Mouse (Mus musculus): Measurements from ENCODE around the gene Gpr107. TPM values are rescaled to one million over a fixed set of nuclear protein-coding genes. Genes with fewer than 3 reads are reported as not detected.
"Not testable (repeated sequence)": the region's sequence is repeated elsewhere in the genome, so short reads cannot be mapped to it uniquely, and the experiment has no call there.

Gene Gpr107
- polyA plus RNA-seq, 1 experiment from 2014 or later: 17.3 TPM

DNA sequence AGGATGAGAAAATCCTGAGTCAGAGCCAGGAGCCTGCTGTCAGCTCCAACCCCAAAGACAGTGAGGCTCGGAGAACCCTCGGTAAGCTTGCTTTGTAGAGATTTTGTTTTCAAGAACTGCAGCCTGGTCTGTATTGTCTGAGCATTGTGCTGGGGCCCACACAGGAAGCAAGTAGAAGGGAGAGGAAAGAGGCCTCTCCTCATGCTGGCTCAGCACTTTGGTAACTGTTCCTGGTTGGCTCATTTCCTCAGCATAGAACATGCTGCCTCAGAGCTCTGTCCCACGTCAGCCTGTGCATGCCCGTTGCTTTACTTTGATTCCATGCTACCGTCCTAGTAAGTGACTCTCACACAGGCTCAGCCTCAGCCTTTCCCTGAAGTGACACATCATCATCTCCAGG lies 19.9 kb downstream of the Gpr107 start:
- DNase-seq (ENCODE audit: low spot score) (no peak), ATAC-seq (replicated peaks; ENCODE audit: low FRiP score) (no peak)
- H3K9ac ChIP-seq (ENCODE audit: low read depth, low read length): no peak overlapping the region
- WGBS: 45% methylated on average over 5 of the region's 5 CpGs
- no peak overlapping the region for H3K4me2 ChIP-seq
- H3K27me3 ChIP-seq (replicated peaks; ENCODE audit: control insufficient read depth, insufficient read depth, low read length): no peaks in the 10 kb centered on the region
- H3K4me1 ChIP-seq (replicated peaks; ENCODE audit: control insufficient read depth, insufficient read depth, low read length): 0 out of 2 replicates have a peak, but pooled peaks cover 2% of the 10 kb centered on the region
- no peaks in the 10 kb centered on the region for H3K9me3 ChIP-seq (ENCODE audit: control insufficient read depth, low read length)
- peak overlapping the region; percentile 50; the same call in 1 of the 2 replicates for H3K27ac ChIP-seq (ENCODE audit: low read depth, low read length)
- no peak overlapping the region for H3K4me3 ChIP-seq (ENCODE audit: low read depth, low read length)
- peaks cover 27% of the 10 kb centered on the region for H3K36me3 ChIP-seq (ENCODE audit: control insufficient read depth, insufficient read depth, low read length)

DNA sequence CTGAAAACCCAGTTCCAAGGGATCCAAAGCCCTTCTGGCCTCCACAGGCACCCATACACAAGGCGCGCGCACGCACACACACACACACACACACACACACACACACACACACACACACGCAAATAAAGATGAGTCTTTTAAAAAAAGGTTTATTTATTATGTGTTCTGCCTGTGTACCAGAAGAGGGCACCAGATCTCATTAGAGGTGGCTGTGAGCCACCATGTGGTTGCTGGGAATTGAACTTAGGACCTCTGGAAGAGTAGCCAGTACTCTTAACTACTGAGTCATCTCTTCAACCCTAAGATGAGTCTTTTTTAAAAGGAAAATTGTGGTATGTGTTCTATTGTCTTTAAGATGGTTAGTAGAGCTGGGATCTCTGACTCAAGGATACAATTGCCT lies 20.4 kb downstream of the Gpr107 start:
- H3K36me3 ChIP-seq (ENCODE audit: control insufficient read depth, insufficient read depth, low read length): peaks cover 31% of the 10 kb centered on the region
- 0 out of 2 replicates have a peak, but pooled peaks cover 2% of the 10 kb centered on the region for H3K4me1 ChIP-seq (replicated peaks; ENCODE audit: control insufficient read depth, insufficient read depth, low read length)
- 90% methylated on average over 5 of the region's 5 CpGs for WGBS
- no peak overlapping the region for H3K4me2 ChIP-seq
- ATAC-seq (replicated peaks; ENCODE audit: low FRiP score) (no peak), DNase-seq (ENCODE audit: low spot score) (no peak)
- H3K4me3 ChIP-seq (ENCODE audit: low read depth, low read length): no peak overlapping the region
- H3K27me3 ChIP-seq (replicated peaks; ENCODE audit: control insufficient read depth, insufficient read depth, low read length): no peaks in the 10 kb centered on the region
- no peak overlapping the region for H3K27ac ChIP-seq (ENCODE audit: low read depth, low read length)
- H3K9me3 ChIP-seq (ENCODE audit: control insufficient read depth, low read length): no peaks in the 10 kb centered on the region
- no peak overlapping the region for H3K9ac ChIP-seq (ENCODE audit: low read depth, low read length)

DNA sequence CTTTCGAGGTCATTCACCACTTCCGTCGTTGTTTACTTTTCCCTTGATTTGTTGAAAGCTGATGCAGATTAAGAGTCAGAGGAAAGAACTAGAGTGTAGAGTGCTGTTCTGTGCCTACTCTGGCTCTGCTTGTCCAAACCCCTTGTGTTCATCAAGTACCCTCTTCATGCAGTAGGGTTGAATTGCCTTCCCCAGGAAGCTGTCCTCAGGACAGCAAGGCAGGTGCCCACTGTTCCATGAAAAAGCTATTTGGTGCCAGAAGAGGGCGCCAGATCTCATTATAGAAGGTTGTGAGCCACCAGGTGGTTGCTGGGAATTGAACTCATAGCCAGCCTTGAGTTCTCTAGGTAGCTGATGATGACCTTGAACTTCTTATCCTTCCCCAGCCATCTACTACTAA lies 21.2 kb downstream of the Gpr107 start:
- Histone ChIP-seq H3K4me1 (replicated peaks; ENCODE audit: control insufficient read depth, insufficient read depth, low read length) (0 out of 2 replicates have a peak, but pooled peaks cover 2% of the 10 kb centered on the region), H3K9ac (ENCODE audit: low read depth, low read length) (no peak overlapping the region), H3K4me2 (no peak overlapping the region), H3K9me3 (ENCODE audit: control insufficient read depth, low read length) (no peaks in the 10 kb centered on the region), H3K27me3 (replicated peaks; ENCODE audit: control insufficient read depth, insufficient read depth, low read length) (no peaks in the 10 kb centered on the region), H3K4me3 (ENCODE audit: low read depth, low read length) (no peak overlapping the region), H3K27ac (ENCODE audit: low read depth, low read length) (no peak overlapping the region), H3K36me3 (ENCODE audit: control insufficient read depth, insufficient read depth, low read length) (peaks cover 37% of the 10 kb centered on the region)
- WGBS: 71% methylated on average over 4 of the region's 4 CpGs
- DNase-seq (ENCODE audit: low spot score) (no peak), ATAC-seq (replicated peaks; ENCODE audit: low FRiP score) (no peak)

DNA sequence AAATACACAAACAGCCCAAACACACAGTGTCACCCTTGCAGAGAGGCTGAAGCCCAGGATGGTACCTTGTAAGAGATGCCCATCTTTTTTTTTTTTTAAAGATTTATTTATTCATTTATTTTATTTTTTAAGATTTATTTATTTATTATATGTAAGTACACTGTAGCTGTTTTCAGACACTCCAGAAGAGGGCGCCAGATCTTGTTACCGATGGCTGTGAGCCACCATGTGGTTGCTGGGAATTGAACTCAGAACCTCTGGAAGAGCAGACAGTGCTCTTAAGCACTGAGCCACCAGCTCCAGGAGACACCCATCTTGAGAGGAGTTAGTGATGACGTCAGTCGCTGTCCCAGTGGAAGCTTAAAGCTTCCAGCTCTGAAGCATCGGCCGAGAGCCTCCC lies 26.5 kb downstream of the Gpr107 start:
- WGBS: 82% methylated on average over 6 of the region's 6 CpGs
- H3K4me3 ChIP-seq (ENCODE audit: low read depth, low read length); H3K9me3 ChIP-seq (ENCODE audit: control insufficient read depth, low read length); H3K27me3 ChIP-seq (replicated peaks; ENCODE audit: control insufficient read depth, insufficient read depth, low read length); ATAC-seq (replicated peaks; ENCODE audit: low FRiP score); H3K4me1 ChIP-seq (replicated peaks; ENCODE audit: control insufficient read depth, insufficient read depth, low read length); DNase-seq (ENCODE audit: low spot score); H3K4me2 ChIP-seq; H3K27ac ChIP-seq (ENCODE audit: low read depth, low read length); H3K9ac ChIP-seq (ENCODE audit: low read depth, low read length): not testable (repeated sequence)
- peaks cover 29% of the 10 kb centered on the region for H3K36me3 ChIP-seq (ENCODE audit: control insufficient read depth, insufficient read depth, low read length)

DNA sequence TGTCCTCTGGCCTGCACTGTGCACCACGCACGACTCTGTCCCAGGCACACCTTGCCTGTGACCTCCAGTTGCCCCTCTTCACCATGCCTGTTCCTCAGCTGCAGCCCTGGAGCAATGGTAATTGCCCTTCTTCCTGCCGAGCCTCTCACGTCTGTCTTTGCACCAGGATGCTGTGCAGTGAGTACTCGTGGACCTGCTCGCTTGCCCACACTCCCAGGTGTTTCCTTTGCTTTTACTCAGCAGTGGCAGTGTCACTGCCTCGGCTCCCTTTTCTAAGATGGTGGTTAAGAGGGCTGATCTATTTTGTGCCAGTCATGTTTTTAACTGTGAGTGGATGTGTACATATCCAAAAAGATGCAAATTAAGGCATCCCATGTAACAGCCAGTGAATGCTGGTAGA lies 27.4 kb downstream of the Gpr107 start:
- no peak for ATAC-seq (replicated peaks; ENCODE audit: low FRiP score)
- Histone ChIP-seq H3K9ac (ENCODE audit: low read depth, low read length) (no peak overlapping the region), H3K4me3 (ENCODE audit: low read depth, low read length) (no peak overlapping the region), H3K36me3 (ENCODE audit: control insufficient read depth, insufficient read depth, low read length) (peaks cover 31% of the 10 kb centered on the region), H3K27ac (ENCODE audit: low read depth, low read length) (no peak overlapping the region), H3K4me1 (replicated peaks; ENCODE audit: control insufficient read depth, insufficient read depth, low read length) (0 out of 2 replicates have a peak, but pooled peaks cover 3% of the 10 kb centered on the region), H3K27me3 (replicated peaks; ENCODE audit: control insufficient read depth, insufficient read depth, low read length) (no peaks in the 10 kb centered on the region), H3K9me3 (ENCODE audit: control insufficient read depth, low read length) (no peaks in the 10 kb centered on the region), H3K4me2 (no peak overlapping the region)
- 83% methylated on average over 7 of the region's 7 CpGs for WGBS
- no peak for DNase-seq (ENCODE audit: low spot score)

DNA sequence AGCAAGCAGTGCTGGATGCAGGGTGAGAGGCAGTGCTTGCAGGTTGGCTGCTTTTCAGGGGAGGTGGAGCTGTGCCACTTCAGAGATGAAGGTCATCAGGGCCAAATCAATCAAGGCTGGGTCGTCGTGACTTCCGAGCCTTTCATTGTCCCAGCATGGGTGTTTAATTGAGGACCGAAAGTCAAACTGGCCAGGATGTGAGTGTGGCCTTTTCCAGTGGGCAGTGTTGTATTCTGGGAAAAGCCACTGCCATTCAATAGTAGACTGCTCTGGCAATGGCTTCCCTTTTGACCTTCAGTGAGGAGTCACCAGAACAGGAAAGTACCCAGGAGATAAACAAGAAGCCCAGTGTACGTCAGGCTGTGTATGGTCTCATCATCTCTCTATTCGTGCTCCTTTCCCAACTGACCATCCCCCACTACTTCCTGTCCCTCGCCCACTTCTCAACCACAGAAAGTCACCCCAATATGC lies 28.0 kb downstream of the Gpr107 start:
- Histone ChIP-seq H3K4me1 (replicated peaks; ENCODE audit: control insufficient read depth, insufficient read depth, low read length) (0 out of 2 replicates have a peak, but pooled peaks cover 3% of the 10 kb centered on the region), H3K27ac (ENCODE audit: low read depth, low read length) (no peak overlapping the region)
- ATAC-seq (replicated peaks; ENCODE audit: low FRiP score): no peak

DNA sequence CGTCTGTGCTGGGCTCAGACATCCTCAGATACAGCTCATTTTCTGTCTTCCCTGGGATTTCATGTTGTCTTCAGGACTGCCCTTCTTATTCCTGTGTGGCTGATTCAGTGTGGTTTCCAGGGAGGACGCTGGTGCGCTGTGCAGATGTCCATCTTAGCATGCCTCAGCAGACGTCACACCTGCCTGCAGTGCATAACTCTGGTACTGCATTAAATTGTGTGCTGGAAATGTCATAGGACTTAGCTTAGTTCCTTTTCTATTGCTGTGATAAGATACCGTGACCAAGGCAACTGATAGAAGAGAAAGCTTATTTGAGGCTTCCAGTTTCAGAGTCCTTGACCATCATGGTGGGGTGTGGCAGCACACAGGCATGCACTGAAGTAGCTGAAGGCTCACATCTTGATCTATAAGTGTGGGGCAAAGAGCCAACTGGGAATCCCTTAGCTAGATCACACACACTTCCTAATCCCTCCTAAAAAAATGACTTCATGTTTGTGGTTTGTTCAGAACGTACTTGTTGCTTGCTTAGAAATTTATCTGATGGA lies 30.7 kb downstream of the Gpr107 start:
- H3K9ac ChIP-seq (ENCODE audit: low read depth, low read length): no peak overlapping the region
- ATAC-seq (replicated peaks; ENCODE audit: low FRiP score) (no peak), DNase-seq (ENCODE audit: low spot score) (no peak)
- 0 out of 2 replicates have a peak, but pooled peaks cover 3% of the 10 kb centered on the region for H3K4me1 ChIP-seq (replicated peaks; ENCODE audit: control insufficient read depth, insufficient read depth, low read length)
- H3K36me3 ChIP-seq (ENCODE audit: control insufficient read depth, insufficient read depth, low read length): peaks cover 27% of the 10 kb centered on the region
- WGBS: 78% methylated on average over 6 of the region's 6 CpGs
- H3K4me3 ChIP-seq (ENCODE audit: low read depth, low read length): no peak overlapping the region
- H3K27ac ChIP-seq (ENCODE audit: low read depth, low read length): no peak overlapping the region
- no peaks in the 10 kb centered on the region for H3K27me3 ChIP-seq (replicated peaks; ENCODE audit: control insufficient read depth, insufficient read depth, low read length)
- no peak overlapping the region for H3K4me2 ChIP-seq
- no peaks in the 10 kb centered on the region for H3K9me3 ChIP-seq (ENCODE audit: control insufficient read depth, low read length)

More for the DNA sequence above, 28.0 kb downstream of the Gpr107 start:
- DNase-seq (ENCODE audit: low spot score): no peak
- Histone ChIP-seq H3K9me3 (ENCODE audit: control insufficient read depth, low read length) (no peaks in the 10 kb centered on the region), H3K36me3 (ENCODE audit: control insufficient read depth, insufficient read depth, low read length) (peaks cover 35% of the 10 kb centered on the region), H3K27me3 (replicated peaks; ENCODE audit: control insufficient read depth, insufficient read depth, low read length) (no peaks in the 10 kb centered on the region), H3K4me3 (ENCODE audit: low read depth, low read length) (no peak overlapping the region), H3K9ac (ENCODE audit: low read depth, low read length) (no peak overlapping the region), H3K4me2 (no peak overlapping the region)
- WGBS: 45% methylated on average over 7 of the region's 7 CpGs

DNA sequence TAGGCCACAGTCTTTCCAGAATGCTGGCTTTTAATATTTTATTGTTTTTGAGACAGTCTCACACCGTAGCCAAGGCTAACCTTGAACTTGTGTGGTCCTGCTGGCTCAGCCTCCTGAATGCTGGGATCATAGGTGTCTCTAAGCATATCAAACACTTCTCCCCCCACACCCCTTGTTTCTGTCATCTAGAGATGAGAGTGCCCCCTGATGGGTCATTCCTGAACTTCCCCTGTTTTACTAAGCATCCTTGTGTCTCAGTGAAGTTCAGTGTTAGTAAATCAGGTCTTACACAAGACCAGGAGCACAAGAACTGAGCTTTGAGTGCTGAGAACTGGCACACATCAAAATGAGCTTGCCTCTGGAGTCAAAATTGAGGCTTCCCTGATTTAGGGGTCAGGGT lies 31.7 kb downstream of the Gpr107 start:
- Histone ChIP-seq H3K9me3 (ENCODE audit: control insufficient read depth, low read length) (no peaks in the 10 kb centered on the region), H3K4me2 (no peak overlapping the region), H3K9ac (ENCODE audit: low read depth, low read length) (no peak overlapping the region), H3K4me3 (ENCODE audit: low read depth, low read length) (no peak overlapping the region), H3K27ac (ENCODE audit: low read depth, low read length) (no peak overlapping the region), H3K4me1 (replicated peaks; ENCODE audit: control insufficient read depth, insufficient read depth, low read length) (0 out of 2 replicates have a peak, but pooled peaks cover 3% of the 10 kb centered on the region), H3K27me3 (replicated peaks; ENCODE audit: control insufficient read depth, insufficient read depth, low read length) (no peaks in the 10 kb centered on the region), H3K36me3 (ENCODE audit: control insufficient read depth, insufficient read depth, low read length) (peaks cover 27% of the 10 kb centered on the region)
- DNase-seq (ENCODE audit: low spot score) (no peak), ATAC-seq (replicated peaks; ENCODE audit: low FRiP score) (no peak)
- 100% methylated on average over 1 of the region's 1 CpGs for WGBS

DNA sequence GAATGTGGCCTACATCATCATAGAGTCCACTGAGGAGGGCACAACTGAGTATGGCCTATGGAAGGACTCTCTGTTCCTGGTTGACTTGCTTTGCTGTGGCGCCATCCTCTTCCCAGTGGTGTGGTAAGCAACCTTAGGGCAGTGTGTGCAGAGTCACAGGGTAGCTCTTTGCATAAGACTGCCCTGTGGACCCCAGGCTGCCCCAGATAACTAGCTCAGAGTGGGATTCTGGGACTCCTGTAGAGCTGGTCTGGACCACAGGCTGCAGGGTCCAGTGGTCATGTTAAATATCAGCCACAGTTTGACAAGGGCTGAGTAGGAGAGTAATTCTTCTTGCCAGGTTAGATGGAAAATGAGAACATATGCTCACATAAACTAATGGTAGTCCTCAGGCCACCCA lies 36.6 kb downstream of the Gpr107 start:
- H3K9me3 ChIP-seq (ENCODE audit: control insufficient read depth, low read length): no peaks in the 10 kb centered on the region
- ATAC-seq (replicated peaks; ENCODE audit: low FRiP score): no peak
- no peak for DNase-seq (ENCODE audit: low spot score)
- no peak overlapping the region for H3K4me3 ChIP-seq (ENCODE audit: low read depth, low read length)
- peaks cover 44% of the 10 kb centered on the region for H3K36me3 ChIP-seq (ENCODE audit: control insufficient read depth, insufficient read depth, low read length)
- no peak overlapping the region for H3K27ac ChIP-seq (ENCODE audit: low read depth, low read length)
- H3K4me1 ChIP-seq (replicated peaks; ENCODE audit: control insufficient read depth, insufficient read depth, low read length): no peaks in the 10 kb centered on the region
- H3K4me2 ChIP-seq: no peak overlapping the region
- H3K9ac ChIP-seq (ENCODE audit: low read depth, low read length): no peak overlapping the region
- H3K27me3 ChIP-seq (replicated peaks; ENCODE audit: control insufficient read depth, insufficient read depth, low read length): no peaks in the 10 kb centered on the region
- 90% methylated on average over 1 of the region's 1 CpGs for WGBS
